Mouse (Mus musculus) liver, embryonic 14.5 days (tissue): Measurements from ENCODE around the gene Otud7b. TPM values are rescaled to one million over a fixed set of nuclear protein-coding genes. Genes with fewer than 3 reads are reported as not detected.
A peak's percentile ranks its signal among the peaks of the same experiment; 100 is the strongest.

Experiments
- ATAC-seq: fragments of 200-750 bp; cut with Nextera tagmentation; 2 replicates; pipeline ENCODE4 v1.8.0; 2017; ENCODE audit warnings: moderate number of reproducible peaks, mild to moderate bottlenecking, moderate library complexity; ENCODE audit not compliant: insufficient read depth
- DNase-seq, 3 experiments: peaks; one replicate each; pipeline ENCODE4 v3.0.0-alpha.2; 2012 to 2013; ENCODE audit warnings: low read depth in 3 of 3, low spot score in 3 of 3
- H3K27ac ChIP-seq: fragments of 300-500 bp; sonication (generic); 2 replicates; pipeline ENCODE4 v1.5.1; 2014; ENCODE audit warnings: moderate library complexity, mild to moderate bottlenecking, control low read depth, inconsistent platforms
- H3K27me3 ChIP-seq: fragments of 300-500 bp; sonication (generic); 2 replicates; pipeline ENCODE4 v1.6.1; 2014; ENCODE audit warnings: mild to moderate bottlenecking, low read length, moderate library complexity; ENCODE audit not compliant: control insufficient read depth, insufficient read depth
- H3K36me3 ChIP-seq: fragments of 300-500 bp; sonication (generic); replicated peaks from 2 replicates; pipeline ENCODE4 v1.6.1; 2014; ENCODE audit warnings: low read depth; ENCODE audit not compliant: control insufficient read depth, insufficient read depth
- H3K4me1 ChIP-seq, 2 experiments: fragments of 200-500 bp in 1 of 2; fragments of 300-500 bp in 1 of 2; sonication (generic) in 1 of 2; replicated peaks; 2 replicates each; pipeline ENCODE4 v1.6.1; 2012 to 2014; ENCODE audit warnings: antibody characterized with exemption in 1 of 2, inconsistent platforms in 1 of 2, low read length in 1 of 2; ENCODE audit not compliant: control insufficient read depth in 2 of 2, insufficient read depth in 2 of 2
- H3K4me2 ChIP-seq: fragments of 300-500 bp; sonication (generic); 2 replicates; pipeline ENCODE4 v1.6.1; 2014; ENCODE audit warnings: low read depth, mild to moderate bottlenecking, control low read depth, moderate library complexity
- H3K4me3 ChIP-seq, 2 experiments: fragments of 200-500 bp in 1 of 2; fragments of 300-500 bp in 1 of 2; sonication (generic) in 1 of 2; 2 replicates each; pipeline ENCODE4 v1.5.1; 2012 to 2014; ENCODE audit warnings: low read depth in 2 of 2, low read length in 2 of 2, mild to moderate bottlenecking in 2 of 2, control low read depth in 1 of 2, inconsistent platforms in 1 of 2, moderate library complexity in 1 of 2; ENCODE audit not compliant: insufficient read depth in 1 of 2
- H3K9ac ChIP-seq: fragments of 300-500 bp; sonication (generic); replicated peaks from 2 replicates; pipeline ENCODE4 v1.6.1; 2014; ENCODE audit warnings: mild to moderate bottlenecking, control low read depth, moderate library complexity
- H3K9me3 ChIP-seq: fragments of 300-500 bp; sonication (generic); 2 replicates; pipeline ENCODE4 v1.6.1; 2016; ENCODE audit warnings: low read length, mixed read lengths; ENCODE audit not compliant: control insufficient read depth
- CTCF ChIP-seq: IDR thresholded peaks from 2 replicates; pipeline ENCODE4 v1.5.1; 2016; ENCODE audit warnings: antibody characterized with exemption, low read depth, control low read depth
- EP300 ChIP-seq: IDR thresholded peaks from 2 replicates; pipeline ENCODE4 v1.6.1; 2016; ENCODE audit warnings: antibody characterized with exemption, low read depth
- WGBS: fragments of 180-500 bp; shearing (Covaris S2); extraction: QIAGEN DNeasy Blood & Tissue Kit; methylation state at CpG from one replicate; pipeline ENCODE4 v1.1.7; 2014; ENCODE audit not compliant: insufficient replicate concordance; 5-methylcytosine and 5-hydroxymethylcytosine counted together
- polyA plus RNA-seq, 2 experiments: library from polyadenylated mRNA; depleted of rRNA in 1 of 2; stranded (reverse) in 1 of 2; unstranded in 1 of 2; fragments of >200 nt; fragmentation: Nextera tagmentation in 1 of 2; extraction: Ambion mirVana in 1 of 2; gene quantifications; 2 replicates each; pipeline versions ENCODE4 v1.2.1 to v1.2.3; 2012 to 2014

Gene Otud7b
- polyA plus RNA-seq, 2 experiments, result 3.5 to 5.2 TPM

DNA sequence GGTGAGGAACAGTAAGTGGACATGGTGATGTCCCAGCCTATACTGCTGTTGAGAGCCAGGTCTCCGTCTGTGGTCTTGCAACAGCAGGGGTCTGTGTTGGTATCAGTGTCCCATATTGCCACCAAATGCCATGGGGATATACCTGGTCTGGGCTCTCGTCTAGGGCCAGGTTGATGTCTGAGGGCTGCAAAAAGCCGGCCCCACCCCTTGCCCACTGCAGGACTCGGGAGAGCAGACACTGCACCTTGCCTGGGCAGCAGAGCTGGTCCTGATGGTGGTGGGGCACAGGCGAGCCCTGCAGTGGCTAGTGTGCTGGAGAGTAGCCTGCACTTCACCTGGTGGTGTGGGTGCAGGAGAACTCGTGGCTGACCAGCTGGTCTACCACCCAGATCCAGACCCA is 26.3 kb upstream of the Otud7b start:
- H3K4me3 ChIP-seq, result no peak overlapping the region
- peaks cover 0 to 12% of the 10 kb centered on the region in 2 experiments; a peak in 3 of 4 replicates for H3K4me1 ChIP-seq
- no peak for TF ChIP-seq EP300
- TF ChIP-seq CTCF, result no peak
- H3K27ac ChIP-seq, result no peak overlapping the region
- no peak overlapping the region for H3K9ac ChIP-seq
- no peak for DNase-seq
- ATAC-seq, result no peak
- no peaks in the 10 kb centered on the region for H3K36me3 ChIP-seq
- H3K27me3 ChIP-seq, result no peaks in the 10 kb centered on the region
- H3K4me2 ChIP-seq, result no peak overlapping the region
- 50% methylated on average over 6 of the region's 6 CpGs for WGBS
- no peaks in the 10 kb centered on the region for H3K9me3 ChIP-seq

DNA sequence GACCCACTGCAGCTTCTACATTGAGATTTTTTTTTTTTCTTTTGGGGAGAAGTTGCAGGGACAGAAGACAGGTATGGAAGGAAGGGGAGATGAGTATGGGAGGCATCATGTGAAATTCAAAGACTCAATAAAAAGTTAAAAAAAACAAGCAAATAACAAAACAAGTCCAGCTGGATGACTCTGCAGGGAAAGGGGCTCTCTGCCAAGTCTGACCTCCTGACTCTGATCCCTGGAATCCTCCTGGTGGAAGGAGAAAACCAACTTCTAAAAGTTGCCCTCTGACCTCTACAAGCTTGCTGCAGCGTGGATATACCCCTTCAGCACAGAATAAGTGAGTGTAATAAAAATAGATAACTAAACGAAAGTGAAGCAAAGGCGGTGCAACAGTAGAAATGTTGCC is 25.6 kb upstream of the Otud7b start:
- ATAC-seq, result no peak

DNA sequence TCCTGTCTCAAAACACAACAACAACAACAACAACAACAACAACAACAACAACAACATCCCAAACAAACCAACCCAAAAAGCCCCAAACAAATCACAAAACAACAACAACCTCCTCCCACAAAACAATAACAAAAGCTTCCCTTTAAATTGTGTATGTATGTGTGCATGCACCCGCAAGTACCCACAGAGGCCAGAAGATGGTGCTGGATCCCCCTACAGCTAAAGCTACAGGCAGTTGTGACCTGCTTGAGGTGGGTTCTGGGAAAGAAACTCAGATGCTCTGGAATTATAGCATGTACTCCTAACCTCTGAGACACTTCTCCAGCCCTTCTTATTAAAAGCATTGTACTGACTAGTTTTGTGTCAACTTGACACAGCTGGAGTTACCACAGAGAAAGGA is 23.3 kb upstream of the Otud7b start:
- TF ChIP-seq EP300 (no peak), CTCF (peak; percentile 79)
- 63% methylated on average over 1 of the region's 1 CpGs for WGBS
- ATAC-seq, result peak; percentile 64; the same call in 1 of the 2 replicates

More for the DNA sequence above, 25.6 kb upstream of the Otud7b start:
- H3K9me3 ChIP-seq, result no peaks in the 10 kb centered on the region
- peaks cover 0 to 14% of the 10 kb centered on the region in 2 experiments; a peak in 3 of 4 replicates for H3K4me1 ChIP-seq
- H3K36me3 ChIP-seq, result no peaks in the 10 kb centered on the region
- no peak for DNase-seq
- WGBS, result 54% methylated on average over 3 of the region's 3 CpGs
- H3K27ac ChIP-seq, result no peak overlapping the region
- TF ChIP-seq CTCF (no peak), EP300 (no peak)
- no peak overlapping the region for H3K4me3 ChIP-seq
- H3K9ac ChIP-seq, result no peak overlapping the region
- H3K27me3 ChIP-seq, result no peaks in the 10 kb centered on the region
- no peak overlapping the region for H3K4me2 ChIP-seq

DNA sequence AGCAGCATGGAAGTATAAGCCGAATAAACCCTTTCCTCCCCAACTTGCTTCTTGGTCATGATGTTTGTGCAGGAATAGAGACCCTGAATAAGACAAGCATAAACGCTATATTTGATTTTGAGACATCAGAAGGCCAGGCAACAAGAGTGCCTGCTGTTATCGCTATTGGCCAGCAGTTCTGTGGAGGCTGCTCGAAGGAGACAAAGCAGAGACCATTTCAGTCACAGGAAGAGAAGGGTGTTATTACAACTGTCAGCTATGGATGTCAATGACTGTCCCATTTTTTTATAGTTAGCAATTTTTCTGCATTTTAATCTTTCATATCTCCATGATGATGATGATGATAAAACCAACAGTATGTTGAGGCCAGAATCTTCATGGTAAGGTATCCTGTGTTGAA is 22.7 kb upstream of the Otud7b start:
- Histone ChIP-seq H3K4me3 (no peak overlapping the region), H3K27ac (no peak overlapping the region), H3K36me3 (no peaks in the 10 kb centered on the region), H3K9ac (no peak overlapping the region), H3K27me3 (no peaks in the 10 kb centered on the region), H3K9me3 (no peaks in the 10 kb centered on the region; the same call in 1 of the 2 replicates), H3K4me2 (no peak overlapping the region), H3K4me1 (peaks cover 0 to 19% of the 10 kb centered on the region in 2 experiments; a peak in 3 of 4 replicates)
- ATAC-seq (peak; percentile 65; the same call in 1 of the 2 replicates), DNase-seq (no peak)
- WGBS, result 54% methylated on average over 3 of the region's 4 CpGs
- TF ChIP-seq CTCF, result no peak
- TF ChIP-seq EP300, result peak; percentile 33

More for the DNA sequence above, 23.3 kb upstream of the Otud7b start:
- Histone ChIP-seq H3K4me2 (no peak overlapping the region), H3K4me1 (peaks cover 0 to 14% of the 10 kb centered on the region in 2 experiments; a peak in 3 of 4 replicates), H3K27ac (no peak overlapping the region), H3K9me3 (no peaks in the 10 kb centered on the region; the same call in 1 of the 2 replicates), H3K9ac (no peak overlapping the region), H3K36me3 (no peaks in the 10 kb centered on the region), H3K4me3 (no peak overlapping the region), H3K27me3 (no peaks in the 10 kb centered on the region)
- DNase-seq, result no peak

DNA sequence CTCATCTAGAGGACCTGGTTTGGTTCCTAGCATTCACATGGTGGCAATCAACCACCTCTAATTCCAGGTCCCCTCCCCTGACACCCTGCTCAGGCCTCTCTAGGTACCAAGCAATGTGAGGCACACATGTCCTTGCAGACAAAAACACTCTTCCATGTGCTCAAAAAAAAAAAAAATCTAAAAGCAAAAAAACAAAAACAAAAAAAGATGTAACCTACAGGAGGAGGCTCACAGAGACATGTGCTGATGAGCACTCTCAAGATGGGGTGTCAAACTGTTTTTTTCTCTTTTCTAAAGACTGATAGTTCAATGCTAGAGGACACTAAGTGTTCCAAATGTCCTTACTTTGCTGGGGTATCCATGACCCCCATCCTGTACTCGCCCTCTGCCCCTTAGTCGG is 22.2 kb upstream of the Otud7b start:
- no peak for ATAC-seq
- H3K36me3 ChIP-seq, result no peaks in the 10 kb centered on the region
- H3K9ac ChIP-seq, result no peak overlapping the region
- no peaks in the 10 kb centered on the region for H3K27me3 ChIP-seq
- H3K4me3 ChIP-seq, result no peak overlapping the region
- H3K9me3 ChIP-seq, result no peaks in the 10 kb centered on the region; the same call in 1 of the 2 replicates
- DNase-seq, result no peak
- 73% methylated on average over 2 of the region's 2 CpGs for WGBS
- no peak for TF ChIP-seq CTCF
- TF ChIP-seq EP300, result no peak
- H3K4me2 ChIP-seq, result peak overlapping the region; percentile 27; the same call in 1 of the 2 replicates
- H3K4me1 ChIP-seq, result peaks cover 0 to 22% of the 10 kb centered on the region in 2 experiments; a peak in 3 of 4 replicates
- H3K27ac ChIP-seq, result no peak overlapping the region
